Mouse (Mus musculus) embryonic facial prominence, embryonic 13.5 days (tissue): Measurements from ENCODE around the gene Pth1r. TPM values are rescaled to one million over a fixed set of nuclear protein-coding genes. Genes with fewer than 3 reads are reported as not detected.

Experiments used
- ATAC-seq: fragments of 200-750 bp; cut with Nextera tagmentation; 2 replicates; pipeline ENCODE4 v1.8.0; 2017; ENCODE audit warnings: low read depth; ENCODE audit not compliant: insufficient number of reproducible peaks, insufficient read depth, low FRiP score, low TSS enrichment
- H3K27ac ChIP-seq: fragments of 300-500 bp; sonication (generic); 2 replicates; pipeline ENCODE4 v1.5.1; 2015; ENCODE audit warnings: moderate library complexity, mild to moderate bottlenecking, inconsistent platforms
- H3K27me3 ChIP-seq: fragments of 300-500 bp; sonication (generic); 2 replicates; pipeline ENCODE4 v1.6.1; 2015; ENCODE audit warnings: mild to moderate bottlenecking, inconsistent platforms
- H3K36me3 ChIP-seq: fragments of 300-500 bp; sonication (generic); 2 replicates; pipeline ENCODE4 v1.6.1; 2015; ENCODE audit warnings: mild to moderate bottlenecking, inconsistent platforms
- H3K4me1 ChIP-seq: fragments of 300-500 bp; sonication (generic); 2 replicates; pipeline ENCODE4 v1.6.1; 2015; ENCODE audit warnings: inconsistent platforms
- H3K4me2 ChIP-seq: fragments of 300-500 bp; sonication (generic); 2 replicates; pipeline ENCODE4 v1.6.1; 2015; ENCODE audit warnings: moderate library complexity, mild to moderate bottlenecking, inconsistent platforms
- H3K4me3 ChIP-seq: fragments of 300-500 bp; sonication (generic); 2 replicates; pipeline ENCODE4 v1.5.1; 2015; ENCODE audit warnings: mild to moderate bottlenecking, inconsistent platforms
- H3K9ac ChIP-seq: fragments of 300-500 bp; sonication (generic); 2 replicates; pipeline ENCODE4 v1.6.1; 2015; ENCODE audit warnings: mild to moderate bottlenecking, inconsistent platforms
- H3K9me3 ChIP-seq: fragments of 300-500 bp; sonication (generic); 2 replicates; pipeline ENCODE4 v1.6.1; 2016; ENCODE audit warnings: inconsistent platforms
- WGBS: fragments of 180-500 bp; shearing (Covaris S2); methylation state at CpG from one replicate; pipeline ENCODE4 v1.1.7; 2015; ENCODE audit warnings: mixed read lengths; 5-methylcytosine and 5-hydroxymethylcytosine counted together
- polyA plus RNA-seq: library from polyadenylated mRNA; unstranded; fragments of >200 nt; fragmentation: Nextera tagmentation; extraction: Ambion mirVana; gene quantifications from 2 replicates; pipeline ENCODE4 v1.2.1, GENCODE M21; 2015

The Pth1r gene
- polyA plus RNA-seq, 1 experiment from 2014 or later = 165 TPM

GRCm38 (mm10) chr9:110680736-110681507 lies 66.0 kb downstream of the Pth1r start:
- no peaks in the 10 kb centered on the region for H3K27me3 ChIP-seq
- no peaks in the 10 kb centered on the region for H3K9me3 ChIP-seq
- H3K36me3 ChIP-seq = peaks cover 3% of the 10 kb centered on the region
- H3K4me2 ChIP-seq = no peak overlapping the region
- H3K4me1 ChIP-seq = peaks cover 36% of the 10 kb centered on the region
- no peak for ATAC-seq
- H3K4me3 ChIP-seq = no peak overlapping the region
- no peak overlapping the region for H3K9ac ChIP-seq
- 67% methylated on average over 7 of the region's 7 CpGs for WGBS
- H3K27ac ChIP-seq = no peak overlapping the region

GRCm38 (mm10) chr9:110678886-110679285 lies 68.1 kb downstream of the Pth1r start:
- H3K27ac ChIP-seq = no peak overlapping the region
- H3K4me3 ChIP-seq = no peak overlapping the region
- 69% methylated on average over 5 of the region's 5 CpGs for WGBS
- H3K36me3 ChIP-seq = peaks cover 3% of the 10 kb centered on the region
- H3K4me1 ChIP-seq = peaks cover 19% of the 10 kb centered on the region
- no peak overlapping the region for H3K9ac ChIP-seq
- no peak overlapping the region for H3K4me2 ChIP-seq
- ATAC-seq = no peak
- H3K27me3 ChIP-seq = no peaks in the 10 kb centered on the region
- no peaks in the 10 kb centered on the region for H3K9me3 ChIP-seq

GRCm38 (mm10) chr9:110676492-110676911 lies 70.4 kb downstream of the Pth1r start:
- 90% methylated on average over 8 of the region's 8 CpGs for WGBS
- no peak overlapping the region for H3K4me3 ChIP-seq
- no peaks in the 10 kb centered on the region for H3K27me3 ChIP-seq
- no peaks in the 10 kb centered on the region for H3K9me3 ChIP-seq
- H3K4me2 ChIP-seq = no peak overlapping the region
- no peak for ATAC-seq
- peaks cover 6% of the 10 kb centered on the region for H3K36me3 ChIP-seq
- no peak overlapping the region for H3K9ac ChIP-seq
- H3K27ac ChIP-seq = no peak overlapping the region
- peaks cover 16% of the 10 kb centered on the region for H3K4me1 ChIP-seq

GRCm38 (mm10) chr9:110673107-110673752 lies 73.7 kb downstream of the Pth1r start:
- no peaks in the 10 kb centered on the region for H3K9me3 ChIP-seq
- H3K27me3 ChIP-seq = no peaks in the 10 kb centered on the region
- 56% methylated on average over 10 of the region's 10 CpGs for WGBS
- peak overlapping the region; percentile 22; the same call in 1 of the 2 replicates for H3K27ac ChIP-seq
- H3K9ac ChIP-seq = 0 out of 2 replicates have a peak overlapping the region, but pooled peaks have one; percentile 16
- no peak overlapping the region for H3K4me3 ChIP-seq
- H3K36me3 ChIP-seq = 0 out of 2 replicates have a peak, but pooled peaks cover 3% of the 10 kb centered on the region
- peaks cover 16% of the 10 kb centered on the region for H3K4me1 ChIP-seq
- no peak overlapping the region for H3K4me2 ChIP-seq
- ATAC-seq = no peak

- H3K36me3 ChIP-seq = 0 out of 2 replicates have a peak, but pooled peaks cover 3% of the 10 kb centered on the region
- H3K27ac ChIP-seq = no peak overlapping the region
- H3K9ac ChIP-seq = no peak overlapping the region
- no peaks in the 10 kb centered on the region for H3K27me3 ChIP-seq
- WGBS = 58% methylated on average over 7 of the region's 7 CpGs
- no peak overlapping the region for H3K4me2 ChIP-seq
- no peak overlapping the region for H3K4me3 ChIP-seq
- H3K4me1 ChIP-seq = peaks cover 16% of the 10 kb centered on the region
- no peak for ATAC-seq
- no peaks in the 10 kb centered on the region for H3K9me3 ChIP-seq
Measured at GRCm38 (mm10) chr9:110672462-110673106, 74.4 kb downstream of the Pth1r start.

Other genes starting within 250 kb of the Pth1r start
- gene Setd2, start 214.5 kb downstream of the Pth1r start, polyA plus RNA-seq = 42.2 and 54.9 TPM in 2 replicates
- gene Nradd, start 122.7 kb downstream of the Pth1r start, polyA plus RNA-seq = 77.5 and 77.8 TPM in 2 replicates
- 1.8 and 2.4 TPM in 2 replicates for gene Nbeal2, start 93.0 kb downstream of the Pth1r start, polyA plus RNA-seq
- gene Ccdc12, start 90.6 kb downstream of the Pth1r start, polyA plus RNA-seq = 101 and 123 TPM in 2 replicates
- 1.6 and 12.3 TPM in 2 replicates for gene Myl3, start 5.3 kb downstream of the Pth1r start, polyA plus RNA-seq
- gene Prss42, start 51.0 kb upstream of the Pth1r start, polyA plus RNA-seq = not detected in 2 replicates
- gene Prss44, start 66.8 kb upstream of the Pth1r start, polyA plus RNA-seq = not detected in 2 replicates
- not detected in 2 replicates for gene Prss43, start 79.5 kb upstream of the Pth1r start, polyA plus RNA-seq
- gene Prss45, start 87.4 kb upstream of the Pth1r start, polyA plus RNA-seq = not detected in 2 replicates
- gene Prss46, start 97.4 kb upstream of the Pth1r start, polyA plus RNA-seq = not detected in 2 replicates
- 0.14 and 0.48 TPM in 2 replicates for gene Prss50, start 110.8 kb upstream of the Pth1r start, polyA plus RNA-seq
- 4.3 and 4.6 TPM in 2 replicates for gene Als2cl, start 132.7 kb upstream of the Pth1r start, polyA plus RNA-seq
- gene Tmie, start 133.0 kb upstream of the Pth1r start, polyA plus RNA-seq = 2.3 and 2.4 TPM in 2 replicates
- gene Fam240a, start 169.7 kb upstream of the Pth1r start, polyA plus RNA-seq = not detected in 2 replicates
- 0.62 and 0.87 TPM in 2 replicates for gene Tdgf1, start 199.0 kb upstream of the Pth1r start, polyA plus RNA-seq
- 0.28 and 0.62 TPM in 2 replicates for gene Lrrc2, start 204.4 kb upstream of the Pth1r start, polyA plus RNA-seq
- 0.11 and 0.20 TPM in 2 replicates for gene Rtp3, start 243.4 kb upstream of the Pth1r start, polyA plus RNA-seq